Mouse (Mus musculus) forebrain, embryonic 12.5 days (tissue): Measurements from ENCODE around the gene Zfp472. TPM values are rescaled to one million over a fixed set of nuclear protein-coding genes. Genes with fewer than 3 reads are reported as not detected.
"Not testable (repeated sequence)": the region's sequence is repeated elsewhere in the genome, so short reads cannot be mapped to it uniquely, and the experiment has no call there.

Experiments
- ATAC-seq: fragments of 200-750 bp; cut with Nextera tagmentation; 2 replicates; pipeline ENCODE4 v1.8.0; 2017; ENCODE audit warnings: moderate TSS enrichment; ENCODE audit not compliant: low FRiP score
- H3K27ac ChIP-seq: fragments of 300-500 bp; sonication (generic); 2 replicates; pipeline ENCODE4 v1.5.1; 2016; ENCODE audit warnings: mild to moderate bottlenecking
- H3K27me3 ChIP-seq: fragments of 300-500 bp; sonication (generic); 2 replicates; pipeline ENCODE4 v1.6.1; 2016; ENCODE audit warnings: mild to moderate bottlenecking
- H3K36me3 ChIP-seq: fragments of 300-500 bp; sonication (generic); replicated peaks from 2 replicates; pipeline ENCODE4 v1.6.1; 2016; ENCODE audit warnings: mild to moderate bottlenecking
- H3K4me1 ChIP-seq: fragments of 300-500 bp; sonication (generic); 2 replicates; pipeline ENCODE4 v1.6.1; 2016
- H3K4me2 ChIP-seq: fragments of 300-500 bp; sonication (generic); 2 replicates; pipeline ENCODE4 v1.6.1; 2016; ENCODE audit warnings: mild to moderate bottlenecking, moderate library complexity
- H3K4me3 ChIP-seq: fragments of 300-500 bp; sonication (generic); replicated peaks from 2 replicates; pipeline ENCODE4 v1.5.1; 2016; ENCODE audit warnings: mild to moderate bottlenecking
- H3K9ac ChIP-seq: fragments of 300-500 bp; sonication (generic); 2 replicates; pipeline ENCODE4 v1.6.1; 2016; ENCODE audit warnings: mild to moderate bottlenecking
- H3K9me3 ChIP-seq: fragments of 300-500 bp; sonication (generic); 2 replicates; pipeline ENCODE4 v1.6.1; 2016
- WGBS: fragments of 180-500 bp; shearing (Covaris S2); methylation state at CpG from one replicate; pipeline ENCODE4 v1.1.7; 2016; 5-methylcytosine and 5-hydroxymethylcytosine counted together
- polyA plus RNA-seq: library from polyadenylated mRNA; unstranded; fragments of >200 nt; fragmentation: Nextera tagmentation; extraction: Ambion mirVana; gene quantifications from 2 replicates; pipeline ENCODE4 v1.2.1, GENCODE M21; 2016

The Zfp472 gene
- polyA plus RNA-seq, 1 experiment from 2014 or later = 11.3 TPM

DNA sequence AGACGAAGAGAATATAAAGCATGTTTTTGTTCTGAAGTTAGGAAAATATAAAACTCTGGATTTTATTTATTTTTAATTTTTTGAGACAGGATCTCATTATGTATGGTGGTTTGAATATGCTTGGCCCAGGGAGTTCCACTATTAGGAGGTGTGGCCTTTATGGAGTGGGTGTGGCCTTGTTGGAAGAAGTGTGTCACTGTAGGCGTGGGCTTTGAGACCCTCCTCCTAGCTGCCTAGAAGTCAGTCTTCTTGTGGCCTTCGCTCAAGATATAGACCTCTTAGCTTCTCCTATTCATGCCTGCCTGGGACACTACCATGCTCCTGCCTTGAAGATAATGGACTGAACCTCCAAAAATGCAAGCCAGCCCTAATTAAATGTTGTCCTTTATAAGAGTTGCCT is 15.5 kb upstream of the Zfp472 start:
- H3K27ac ChIP-seq = no peak overlapping the region
- ATAC-seq = no peak
- H3K9ac ChIP-seq = no peak overlapping the region
- 86% methylated on average over 3 of the region's 3 CpGs for WGBS
- no peaks in the 10 kb centered on the region for H3K27me3 ChIP-seq
- H3K4me1 ChIP-seq = peaks cover 5% of the 10 kb centered on the region; the same call in 1 of the 2 replicates
- no peak overlapping the region for H3K4me2 ChIP-seq
- no peak overlapping the region for H3K4me3 ChIP-seq
- no peaks in the 10 kb centered on the region for H3K36me3 ChIP-seq
- H3K9me3 ChIP-seq = no peaks in the 10 kb centered on the region

GRCm38 (mm10) chr17:32951006-32951405 is 14.6 kb upstream of the Zfp472 start:
- Histone ChIP-seq H3K27me3 (no peaks in the 10 kb centered on the region), H3K4me1 (peaks cover 5% of the 10 kb centered on the region; the same call in 1 of the 2 replicates), H3K9ac (no peak overlapping the region), H3K4me3 (no peak overlapping the region), H3K27ac (no peak overlapping the region), H3K4me2 (no peak overlapping the region), H3K36me3 (no peaks in the 10 kb centered on the region), H3K9me3 (no peaks in the 10 kb centered on the region)
- WGBS = 82% methylated on average over 11 of the region's 11 CpGs
- ATAC-seq = no peak

GRCm38 (mm10) chr17:32951441-32951840 is 14.2 kb upstream of the Zfp472 start:
- no peak for ATAC-seq
- 27% methylated on average over 16 of the region's 16 CpGs for WGBS
- H3K27me3 ChIP-seq = no peaks in the 10 kb centered on the region
- H3K4me3 ChIP-seq = no peak overlapping the region
- H3K27ac ChIP-seq = no peak overlapping the region
- H3K4me2 ChIP-seq = no peak overlapping the region
- H3K9me3 ChIP-seq = no peaks in the 10 kb centered on the region
- no peaks in the 10 kb centered on the region for H3K36me3 ChIP-seq
- H3K9ac ChIP-seq = no peak overlapping the region
- H3K4me1 ChIP-seq = peaks cover 5% of the 10 kb centered on the region; the same call in 1 of the 2 replicates

GRCm38 (mm10) chr17:32965253-32965622 is 376 bp upstream of the Zfp472 start:
- WGBS = under 1% methylated on average over 14 of the region's 14 CpGs
- Histone ChIP-seq H3K27me3 (peaks cover 3% of the 10 kb centered on the region; the same call in 1 of the 2 replicates), H3K9ac (peak overlapping the region; percentile 70), H3K4me3 (peak overlapping the region; percentile 80), H3K4me2 (peak overlapping the region; percentile 82), H3K27ac (0 out of 2 replicates have a peak overlapping the region, but pooled peaks have one; percentile 19), H3K4me1 (peaks cover 17% of the 10 kb centered on the region), H3K9me3 (no peaks in the 10 kb centered on the region), H3K36me3 (no peaks in the 10 kb centered on the region)
- peak; percentile 62 for ATAC-seq

GRCm38 (mm10) chr17:32981361-32981760 is 15.7 kb downstream of the Zfp472 start:
- no peak overlapping the region for H3K4me2 ChIP-seq
- no peak for ATAC-seq
- no peaks in the 10 kb centered on the region for H3K4me1 ChIP-seq
- no peaks in the 10 kb centered on the region for H3K27me3 ChIP-seq
- no peaks in the 10 kb centered on the region for H3K9me3 ChIP-seq
- H3K27ac ChIP-seq = no peak overlapping the region
- no peak overlapping the region for H3K9ac ChIP-seq
- 93% methylated on average over 4 of the region's 4 CpGs for WGBS
- no peak overlapping the region for H3K4me3 ChIP-seq
- peaks cover 42% of the 10 kb centered on the region for H3K36me3 ChIP-seq

DNA sequence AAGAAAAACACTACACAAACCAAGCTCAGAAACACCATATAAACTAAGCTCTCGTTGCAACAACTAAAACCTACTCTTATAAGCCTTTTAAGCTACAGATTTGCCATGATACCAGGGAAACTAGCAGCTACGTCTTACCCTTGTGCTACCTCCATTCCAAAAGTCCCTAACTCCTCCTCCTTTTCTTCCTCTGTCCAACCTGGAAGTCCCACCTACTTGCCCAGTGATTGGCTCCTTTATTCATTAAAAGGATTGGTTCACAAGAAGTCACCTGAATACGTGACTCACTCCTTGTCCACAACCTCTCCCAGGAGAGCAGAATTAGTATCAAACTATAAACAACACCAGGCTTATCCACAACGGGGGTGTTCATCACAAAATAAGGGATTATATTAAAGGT is 20.7 kb downstream of the Zfp472 start:
- Histone ChIP-seq H3K9me3 (no peaks in the 10 kb centered on the region), H3K9ac (no peak overlapping the region), H3K36me3 (no peaks in the 10 kb centered on the region), H3K27ac (no peak overlapping the region), H3K4me2 (no peak overlapping the region), H3K4me1 (no peaks in the 10 kb centered on the region), H3K27me3 (no peaks in the 10 kb centered on the region), H3K4me3 (no peak overlapping the region)
- 76% methylated on average over 4 of the region's 4 CpGs for WGBS
- ATAC-seq = no peak

- peak overlapping the region; percentile 78 for H3K4me2 ChIP-seq
- peaks cover 19% of the 10 kb centered on the region for H3K36me3 ChIP-seq
- 0 out of 2 replicates have a peak overlapping the region, but pooled peaks have one; percentile 36 for H3K27ac ChIP-seq
- peaks cover 12% of the 10 kb centered on the region for H3K4me1 ChIP-seq
- ATAC-seq = no peak
- H3K4me3 ChIP-seq = peak overlapping the region; percentile 60
- H3K9me3 ChIP-seq = no peaks in the 10 kb centered on the region
- peak overlapping the region; percentile 72; the same call in 1 of the 2 replicates for H3K9ac ChIP-seq
- H3K27me3 ChIP-seq = no peaks in the 10 kb centered on the region
- 68% methylated on average over 12 of the region's 12 CpGs for WGBS
These were observed 26.5 kb downstream of the Zfp472 start for GRCm38 (mm10) chr17:32991965-32992698.

GRCm38 (mm10) chr17:32992699-32993474 is 27.3 kb downstream of the Zfp472 start, which contains the start of gene Zfp952:
Gene Zfp952 (plus strand): TSS chr17:32993129.
- Histone ChIP-seq H3K36me3 (peaks cover 19% of the 10 kb centered on the region), H3K27ac (peak within 1 kb of the TSS; percentile 78), H3K9me3 (no peaks in the 10 kb centered on the region), H3K4me2 (peak within 1 kb of the TSS; percentile 78), H3K9ac (peak within 1 kb of the TSS; percentile 72), H3K4me1 (peaks cover 12% of the 10 kb centered on the region), H3K4me3 (peak within 1 kb of the TSS; percentile 60), H3K27me3 (no peaks in the 10 kb centered on the region)
- ATAC-seq = peak; percentile 97
- WGBS = under 1% methylated on average over 21 of the region's 21 CpGs

- Histone ChIP-seq H3K4me2 (no peak overlapping the region), H3K9me3 (peaks cover 6% of the 10 kb centered on the region; the same call in 1 of the 2 replicates), H3K27me3 (no peaks in the 10 kb centered on the region), H3K4me1 (peaks cover 10% of the 10 kb centered on the region), H3K9ac (no peak overlapping the region), H3K27ac (no peak overlapping the region), H3K36me3 (peaks cover 46% of the 10 kb centered on the region), H3K4me3 (no peak overlapping the region)
- WGBS = 94% methylated on average over 2 of the region's 2 CpGs
- no peak for ATAC-seq
These were observed 32.9 kb downstream of the Zfp472 start for GRCm38 (mm10) chr17:32998492-32998891.

DNA sequence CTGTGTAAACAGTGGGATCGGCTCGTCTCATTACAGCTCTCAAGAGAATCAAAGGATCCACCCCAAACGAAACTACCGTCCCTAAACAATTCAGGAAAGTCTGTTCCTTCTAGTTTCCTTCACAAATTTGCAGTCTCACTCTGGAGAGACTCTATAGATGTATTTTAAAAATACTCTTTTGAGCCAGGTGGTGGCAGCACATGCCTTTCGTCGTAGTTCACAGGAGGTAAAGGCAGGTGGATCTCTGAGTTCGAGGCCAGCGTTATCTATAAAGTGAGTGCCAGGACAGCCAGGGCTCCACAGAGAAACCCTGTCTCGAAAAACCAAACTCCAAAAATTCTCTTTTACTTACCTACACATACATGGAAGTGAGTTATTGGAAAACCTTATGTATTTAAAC is 42.7 kb downstream of the Zfp472 start:
- no peak overlapping the region for H3K4me2 ChIP-seq
- H3K9me3 ChIP-seq = 0 out of 2 replicates have a peak, but pooled peaks cover 10% of the 10 kb centered on the region
- no peak overlapping the region for H3K9ac ChIP-seq
- H3K27me3 ChIP-seq = no peaks in the 10 kb centered on the region
- H3K36me3 ChIP-seq = peaks cover 24% of the 10 kb centered on the region
- H3K27ac ChIP-seq = no peak overlapping the region
- ATAC-seq = no peak
- WGBS = 54% methylated on average over 9 of the region's 9 CpGs
- H3K4me3 ChIP-seq = no peak overlapping the region
- H3K4me1 ChIP-seq = no peaks in the 10 kb centered on the region

DNA sequence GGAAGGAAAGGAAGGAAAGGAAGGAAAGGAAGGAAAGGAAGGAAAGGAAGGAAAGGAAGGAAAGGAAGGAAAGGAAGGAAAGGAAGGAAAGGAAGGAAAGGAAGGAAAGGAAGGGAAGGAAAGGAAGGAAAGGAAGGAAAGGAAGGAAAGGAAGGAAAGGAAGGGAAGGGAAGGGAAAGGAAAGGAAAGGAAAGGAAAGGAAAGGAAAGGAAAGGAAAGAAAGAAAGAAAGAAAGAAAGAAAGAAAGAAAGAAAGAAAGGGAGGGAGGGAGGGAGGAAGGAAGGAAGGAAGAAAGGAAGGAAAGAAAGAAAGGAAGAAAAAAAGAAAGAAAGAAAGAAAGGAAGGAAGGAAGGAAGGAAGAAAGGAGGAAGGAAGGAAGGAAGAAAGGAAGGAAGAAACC is 54.8 kb downstream of the Zfp472 start:
- peaks cover 74% of the 10 kb centered on the region for H3K9me3 ChIP-seq
- not testable (repeated sequence) for H3K4me2 ChIP-seq, H3K27ac ChIP-seq, ATAC-seq, H3K27me3 ChIP-seq, H3K9ac ChIP-seq, H3K4me1 ChIP-seq, H3K4me3 ChIP-seq
- peaks cover 84% of the 10 kb centered on the region for H3K36me3 ChIP-seq
